Comparison of ENCODE assay signal across 9 mouse cellular contexts in the genomic region with DNA sequence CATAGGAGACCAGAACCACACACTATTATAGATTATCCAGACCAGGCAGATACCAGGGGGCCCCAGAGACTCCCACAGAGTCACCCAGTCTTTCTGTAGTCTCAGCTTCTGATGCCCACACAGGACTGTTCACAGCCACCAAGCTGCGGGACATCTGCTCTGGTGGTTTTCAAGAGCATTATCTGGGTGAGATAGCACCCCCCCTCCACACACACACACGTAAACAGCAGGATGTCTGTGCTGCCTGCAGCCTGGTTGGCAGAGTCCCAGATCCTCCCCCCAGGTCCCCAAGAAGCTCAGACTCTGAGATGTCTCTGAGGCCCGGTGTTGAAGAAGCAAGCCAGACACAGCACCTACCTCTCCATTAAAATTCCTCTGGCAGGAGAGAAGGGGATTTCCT. TPM values are rescaled to one million over a fixed set of nuclear protein-coding genes. Genes with fewer than 3 reads are reported as not detected.
DNase-seq lines count a peak whose midpoint lies in the region; ATAC-seq and TF ChIP-seq lines count a peak whose summit lies in the region.
"Had no signal": no experiment of that assay in that cellular context is flagged by ENCODE, and none has a peak within 500 bp of the region (broad histone marks: within the 10 kb centered on the region; RNA-seq: fewer than 3 reads in every experiment).

No protein-coding gene starts in this region.

- 81% methylated on average over 3 of the region's 3 CpGs for WGBS in forebrain, embryonic 10.5 days
- WGBS in forebrain, embryonic 12.5 days, result 68% methylated on average over 3 of the region's 3 CpGs
- WGBS in liver, embryonic 14.5 days (ENCODE audit: insufficient replicate concordance), result 15% methylated on average over 3 of the region's 3 CpGs
- WGBS in liver, embryonic 11.5 days, result 22% methylated on average over 3 of the region's 3 CpGs
- 30% methylated on average over 3 of the region's 3 CpGs for WGBS in forebrain, embryonic 15.5 days
- WGBS in hindbrain, embryonic 13.5 days, result 59% methylated on average over 3 of the region's 3 CpGs

- H3K27me3 ChIP-seq in forebrain, embryonic 10.5 days (ENCODE audit: poor library complexity, severe bottlenecking), result no peaks in the 10 kb centered on the region; the same call in 1 of the 2 replicates
- H3K27me3 ChIP-seq in forebrain, embryonic 12.5 days, result no peaks in the 10 kb centered on the region
- H3K27me3 ChIP-seq in liver, embryonic 14.5 days (ENCODE audit: control insufficient read depth, insufficient read depth, low read length), result no peaks in the 10 kb centered on the region; the same call in 1 of the 2 replicates
- H3K27me3 ChIP-seq in liver, embryonic 11.5 days (replicated peaks; ENCODE audit: control insufficient read depth, insufficient read depth, low read length), result peaks cover 8% of the 10 kb centered on the region; the same call in 1 of the 2 replicates
- H3K27me3 ChIP-seq in forebrain, embryonic 15.5 days, result no peaks in the 10 kb centered on the region
- H3K27me3 ChIP-seq in hindbrain, embryonic 13.5 days, result 0 out of 2 replicates have a peak, but pooled peaks cover under 1% of the 10 kb centered on the region

- no peaks in the 10 kb centered on the region for H3K9me3 ChIP-seq in forebrain, embryonic 10.5 days
- H3K9me3 ChIP-seq in forebrain, embryonic 12.5 days, result no peaks in the 10 kb centered on the region
- no peaks in the 10 kb centered on the region for H3K9me3 ChIP-seq in liver, embryonic 14.5 days (ENCODE audit: control insufficient read depth, low read length)
- no peaks in the 10 kb centered on the region for H3K9me3 ChIP-seq in liver, embryonic 11.5 days (ENCODE audit: control insufficient read depth, low read length)
- H3K9me3 ChIP-seq in forebrain, embryonic 15.5 days, result no peaks in the 10 kb centered on the region
- H3K9me3 ChIP-seq in hindbrain, embryonic 13.5 days, result no peaks in the 10 kb centered on the region

- H3K4me3 ChIP-seq in forebrain, embryonic 10.5 days, result no peak overlapping the region
- H3K4me3 ChIP-seq in forebrain, embryonic 12.5 days (replicated peaks), result no peak overlapping the region
- no peak overlapping the region for H3K4me3 ChIP-seq in liver, embryonic 14.5 days (ENCODE audit: insufficient read depth in 1 of 2, low read depth in 2 of 2, low read length in 2 of 2)
- no peak overlapping the region for H3K4me3 ChIP-seq in liver, embryonic 11.5 days (ENCODE audit: low read depth, low read length)
- no peak overlapping the region for H3K4me3 ChIP-seq in forebrain, embryonic 15.5 days
- no peak overlapping the region for H3K4me3 ChIP-seq in hindbrain, embryonic 13.5 days

- no peak overlapping the region for H3K4me2 ChIP-seq in forebrain, embryonic 12.5 days
- no peak overlapping the region for H3K4me2 ChIP-seq in liver, embryonic 14.5 days (ENCODE audit: low read depth)
- no peak overlapping the region for H3K4me2 ChIP-seq in liver, embryonic 11.5 days
- H3K4me2 ChIP-seq in forebrain, embryonic 15.5 days (replicated peaks), result no peak overlapping the region
- H3K4me2 ChIP-seq in hindbrain, embryonic 13.5 days, result no peak overlapping the region

- peak overlapping the region; percentile 42; the same call in 1 of the 2 replicates for H3K27ac ChIP-seq in forebrain, embryonic 10.5 days
- H3K27ac ChIP-seq in forebrain, embryonic 12.5 days, result no peak overlapping the region
- no peak overlapping the region for H3K27ac ChIP-seq in liver, embryonic 14.5 days
- no peak overlapping the region for H3K27ac ChIP-seq in liver, embryonic 11.5 days (ENCODE audit: low read depth, low read length)
- peak overlapping the region; percentile 21; the same call in 1 of the 2 replicates for H3K27ac ChIP-seq in forebrain, embryonic 15.5 days (replicated peaks)
- H3K27ac ChIP-seq in hindbrain, embryonic 13.5 days, result no peak overlapping the region

- no peak for TF ChIP-seq EP300 in liver, embryonic 14.5 days (IDR thresholded peaks at IDR 0.05; ENCODE audit: low read depth)

- H3K36me3 ChIP-seq in forebrain, embryonic 10.5 days (replicated peaks), result no peaks in the 10 kb centered on the region
- no peaks in the 10 kb centered on the region for H3K36me3 ChIP-seq in forebrain, embryonic 12.5 days (replicated peaks)
- H3K36me3 ChIP-seq in liver, embryonic 14.5 days (replicated peaks; ENCODE audit: control insufficient read depth, insufficient read depth, low read depth), result no peaks in the 10 kb centered on the region
- H3K36me3 ChIP-seq in liver, embryonic 11.5 days (ENCODE audit: control insufficient read depth, insufficient read depth, low read length), result no peaks in the 10 kb centered on the region
- no peaks in the 10 kb centered on the region for H3K36me3 ChIP-seq in forebrain, embryonic 15.5 days
- no peaks in the 10 kb centered on the region for H3K36me3 ChIP-seq in hindbrain, embryonic 13.5 days

- DNase-seq in forebrain, embryonic 10.5 days (ENCODE audit: extremely low spot score, low spot score), result no peak
- no peak for DNase-seq in liver, embryonic 14.5 days (ENCODE audit: low read depth in 3 of 3, low spot score in 3 of 3)
- DNase-seq in liver, embryonic 11.5 days (ENCODE audit: low spot score), result no peak
- peak; percentile 68 for DNase-seq in right cerebral cortex, postnatal 14 days
- DNase-seq in adrenal gland, postnatal 36 days, result no peak

- TF ChIP-seq CTCF in liver, embryonic 14.5 days (IDR thresholded peaks at IDR 0.05; ENCODE audit: low read depth), result no peak

- no peak overlapping the region for H3K9ac ChIP-seq in forebrain, embryonic 12.5 days
- H3K9ac ChIP-seq in liver, embryonic 14.5 days (replicated peaks), result no peak overlapping the region
- no peak overlapping the region for H3K9ac ChIP-seq in liver, embryonic 11.5 days (ENCODE audit: low read depth, low read length)
- H3K9ac ChIP-seq in forebrain, embryonic 15.5 days (replicated peaks), result no peak overlapping the region
- no peak overlapping the region for H3K9ac ChIP-seq in hindbrain, embryonic 13.5 days

- ATAC-seq in forebrain, embryonic 12.5 days (ENCODE audit: low FRiP score), result no peak
- 0 out of 2 replicates have a peak, but pooled peaks have one; percentile 18 for ATAC-seq in liver, embryonic 14.5 days (ENCODE audit: insufficient read depth)
- no peak for ATAC-seq in liver, embryonic 11.5 days (replicated peaks; ENCODE audit: low FRiP score)
- 0 out of 2 replicates have a peak, but pooled peaks have one; percentile 28 for ATAC-seq in forebrain, embryonic 15.5 days (replicated peaks)
- no peak for ATAC-seq in hindbrain, embryonic 13.5 days (ENCODE audit: low FRiP score)

- H3K4me1 ChIP-seq in forebrain, embryonic 10.5 days, result peaks cover 47% of the 10 kb centered on the region
- peaks cover 14% of the 10 kb centered on the region for H3K4me1 ChIP-seq in forebrain, embryonic 12.5 days
- H3K4me1 ChIP-seq in liver, embryonic 14.5 days (replicated peaks; ENCODE audit: control insufficient read depth in 2 of 2, insufficient read depth in 2 of 2, low read length in 1 of 2), result peaks cover 0 to 4% of the 10 kb centered on the region in 2 experiments; a peak in 1 of 4 replicates
- peaks cover 13% of the 10 kb centered on the region for H3K4me1 ChIP-seq in liver, embryonic 11.5 days (replicated peaks; ENCODE audit: control insufficient read depth, insufficient read depth, low read length)
- peaks cover 11% of the 10 kb centered on the region for H3K4me1 ChIP-seq in forebrain, embryonic 15.5 days
- H3K4me1 ChIP-seq in hindbrain, embryonic 13.5 days (replicated peaks), result peaks cover 28% of the 10 kb centered on the region

RNA-seq across cellular contexts. Expression of a gene that starts 2.3 kb away (rescaled TPM):
- 0.46 and 0.65 TPM in 2 replicates for polyA plus RNA-seq in forebrain, embryonic 10.5 days (2016; fragmentation: Nextera tagmentation; extraction: Ambion mirVana)
- polyA plus RNA-seq in forebrain, embryonic 12.5 days (2016; fragmentation: Nextera tagmentation; extraction: Ambion mirVana), result 0.15 and 0.34 TPM in 2 replicates
- 0.02 and 0.03 TPM in 2 replicates for polyA plus RNA-seq in liver, embryonic 14.5 days (2012; rRNA removed)
- polyA plus RNA-seq in liver, embryonic 14.5 days (2014; fragmentation: Nextera tagmentation; extraction: Ambion mirVana), result not detected in 2 replicates
- 0.36 and 0.71 TPM in 2 replicates for polyA plus RNA-seq in liver, embryonic 11.5 days (2014; fragmentation: Nextera tagmentation; extraction: Ambion mirVana)
- not detected in 2 replicates for polyA plus RNA-seq in forebrain, embryonic 15.5 days (2015; fragmentation: Nextera tagmentation; extraction: Ambion mirVana)
- polyA plus RNA-seq in hindbrain, embryonic 13.5 days (2015; fragmentation: Nextera tagmentation; extraction: Ambion mirVana), result 0.83 and 1.9 TPM in 2 replicates
- total RNA-seq in adrenal gland, postnatal 36 days (2021), result under 1 TPM in 1 of 2 experiments, not detected in 1; 0.13 TPM
- total RNA-seq: liver, adult 2 months had no signal
- polyA plus RNA-seq: liver, adult 2 months had no signal

RNA-seq across cellular contexts. Expression of a gene that starts 13.6 kb away (rescaled TPM):
- polyA plus RNA-seq in forebrain, embryonic 10.5 days (2016; fragmentation: Nextera tagmentation; extraction: Ambion mirVana), result not detected in 2 replicates
- polyA plus RNA-seq in forebrain, embryonic 12.5 days (2016; fragmentation: Nextera tagmentation; extraction: Ambion mirVana), result 1.9 and 2.5 TPM in 2 replicates
- polyA plus RNA-seq in liver, embryonic 14.5 days (2012; rRNA removed), result 1.3 TPM in 2 replicates
- 2.7 and 3.7 TPM in 2 replicates for polyA plus RNA-seq in liver, embryonic 14.5 days (2014; fragmentation: Nextera tagmentation; extraction: Ambion mirVana)
- polyA plus RNA-seq in liver, embryonic 11.5 days (2014; fragmentation: Nextera tagmentation; extraction: Ambion mirVana), result 0.41 and 0.49 TPM in 2 replicates
- polyA plus RNA-seq in forebrain, embryonic 15.5 days (2015; fragmentation: Nextera tagmentation; extraction: Ambion mirVana), result 3.2 and 3.7 TPM in 2 replicates
- polyA plus RNA-seq in hindbrain, embryonic 13.5 days (2015; fragmentation: Nextera tagmentation; extraction: Ambion mirVana), result 2.8 and 3.2 TPM in 2 replicates
- 1 to 10 TPM; 1.3 to 1.7 TPM for total RNA-seq in adrenal gland, postnatal 36 days (2021)

RNA-seq across cellular contexts. Expression of a gene that starts 39.7 kb away (rescaled TPM):
- polyA plus RNA-seq in forebrain, embryonic 10.5 days (2016; fragmentation: Nextera tagmentation; extraction: Ambion mirVana), result 0.14 and 0.36 TPM in 2 replicates
- polyA plus RNA-seq in forebrain, embryonic 12.5 days (2016; fragmentation: Nextera tagmentation; extraction: Ambion mirVana), result 1.4 and 1.8 TPM in 2 replicates
- polyA plus RNA-seq in liver, embryonic 14.5 days (2012; rRNA removed), result 0.13 and 0.19 TPM in 2 replicates
- polyA plus RNA-seq in liver, embryonic 14.5 days (2014; fragmentation: Nextera tagmentation; extraction: Ambion mirVana), result 0.06 and 0.10 TPM in 2 replicates
- polyA plus RNA-seq in liver, embryonic 11.5 days (2014; fragmentation: Nextera tagmentation; extraction: Ambion mirVana), result 0.21 and 0.29 TPM in 2 replicates
- 14.0 and 15.7 TPM in 2 replicates for polyA plus RNA-seq in forebrain, embryonic 15.5 days (2015; fragmentation: Nextera tagmentation; extraction: Ambion mirVana)
- 10.2 and 10.6 TPM in 2 replicates for polyA plus RNA-seq in hindbrain, embryonic 13.5 days (2015; fragmentation: Nextera tagmentation; extraction: Ambion mirVana)
- 100 to 1,000 TPM; 110 to 137 TPM for total RNA-seq in adrenal gland, postnatal 36 days (2021)

Comparison
In these comparisons a context has a peak if more than half of its experiments do, and no peak if none do; other contexts are left out.
1. H3K27ac ChIP-seq: peak in forebrain, embryonic 10.5 days (single experiment) and forebrain, embryonic 15.5 days (single experiment); none in forebrain, embryonic 12.5 days (single experiment), liver, embryonic 14.5 days (single experiment), liver, embryonic 11.5 days (single experiment) and hindbrain, embryonic 13.5 days (single experiment).
2. ATAC-seq: peak in liver, embryonic 14.5 days (single experiment) and forebrain, embryonic 15.5 days (single experiment); none in forebrain, embryonic 12.5 days (single experiment), liver, embryonic 11.5 days (single experiment) and hindbrain, embryonic 13.5 days (single experiment).